Mouse (Mus musculus) brain, adult 2 months (tissue): ENCODE measurements around the gene Hist2h2bb.
"Not testable (repeated sequence)": the region's sequence is repeated elsewhere in the genome, so short reads cannot be mapped to it uniquely, and the experiment has no call there.

ENCODE experiments used
- DNase-seq: peaks from one replicate; pipeline ENCODE4 v3.0.0; 2011; ENCODE audit warnings: low read depth, low spot score

The Hist2h2bb gene

DNA sequence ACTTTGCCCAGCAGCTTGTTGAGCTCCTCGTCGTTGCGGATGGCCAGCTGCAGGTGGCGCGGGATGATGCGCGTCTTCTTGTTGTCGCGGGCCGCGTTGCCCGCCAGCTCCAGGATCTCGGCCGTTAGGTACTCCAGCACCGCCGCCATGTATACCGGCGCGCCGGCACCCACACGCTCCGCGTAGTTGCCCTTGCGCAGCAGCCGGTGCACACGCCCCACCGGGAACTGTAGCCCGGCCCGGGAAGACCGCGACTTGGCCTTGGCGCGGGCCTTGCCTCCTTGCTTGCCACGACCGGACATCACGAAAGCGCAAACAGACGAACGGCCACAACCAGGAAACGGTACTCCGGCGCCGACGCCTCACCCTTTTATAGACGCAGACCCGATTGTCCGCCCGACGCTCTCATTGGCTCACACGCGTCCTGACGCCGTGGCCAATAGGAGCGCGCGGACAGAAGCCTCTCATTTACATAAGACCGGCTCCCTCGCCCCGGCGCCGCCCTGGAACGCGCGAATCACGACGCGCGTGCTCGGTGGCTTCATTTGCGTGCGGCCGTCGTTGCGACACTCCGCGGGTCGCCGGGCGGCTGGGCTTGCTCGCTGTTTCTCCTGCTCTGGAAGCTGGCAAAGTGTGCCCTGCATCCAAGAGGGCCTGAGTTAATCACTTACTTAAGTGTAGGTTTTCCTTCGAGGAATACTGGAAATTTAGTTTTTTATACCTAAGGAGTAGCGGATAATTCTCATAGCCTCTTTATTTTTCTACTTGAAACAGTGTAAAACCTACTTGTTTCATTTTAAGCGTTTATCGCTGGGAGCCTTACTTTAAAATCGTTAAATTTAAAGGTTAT lies 29.4 kb upstream of the Hist2h2bb start, which contains the start of gene Hist2h2aa2:
Gene Hist2h2aa2, minus strand, starts transcription at position 328 of the 850 bp plus-strand sequence.
- DNase-seq, result peak; percentile 90

DNA sequence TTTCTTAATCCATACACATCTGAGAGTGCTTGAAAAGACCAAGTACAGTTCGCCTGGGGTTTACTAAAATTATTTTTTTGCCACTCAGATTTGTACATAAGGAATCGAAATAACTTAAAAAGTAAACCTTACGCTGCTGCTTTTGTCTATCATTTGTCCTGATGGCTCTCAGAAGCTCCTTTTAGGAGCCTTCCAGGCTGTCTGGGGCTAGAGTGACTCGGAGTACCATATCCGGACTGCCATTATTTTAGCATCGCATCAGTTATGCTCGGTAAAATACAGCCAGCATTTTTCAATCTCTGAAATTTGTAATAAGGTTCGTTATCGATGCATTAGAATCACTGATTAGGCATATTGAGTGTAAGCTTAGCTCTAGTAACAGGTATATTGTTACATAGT lies 28.8 kb upstream of the Hist2h2bb start:
- DNase-seq, result no peak

DNA sequence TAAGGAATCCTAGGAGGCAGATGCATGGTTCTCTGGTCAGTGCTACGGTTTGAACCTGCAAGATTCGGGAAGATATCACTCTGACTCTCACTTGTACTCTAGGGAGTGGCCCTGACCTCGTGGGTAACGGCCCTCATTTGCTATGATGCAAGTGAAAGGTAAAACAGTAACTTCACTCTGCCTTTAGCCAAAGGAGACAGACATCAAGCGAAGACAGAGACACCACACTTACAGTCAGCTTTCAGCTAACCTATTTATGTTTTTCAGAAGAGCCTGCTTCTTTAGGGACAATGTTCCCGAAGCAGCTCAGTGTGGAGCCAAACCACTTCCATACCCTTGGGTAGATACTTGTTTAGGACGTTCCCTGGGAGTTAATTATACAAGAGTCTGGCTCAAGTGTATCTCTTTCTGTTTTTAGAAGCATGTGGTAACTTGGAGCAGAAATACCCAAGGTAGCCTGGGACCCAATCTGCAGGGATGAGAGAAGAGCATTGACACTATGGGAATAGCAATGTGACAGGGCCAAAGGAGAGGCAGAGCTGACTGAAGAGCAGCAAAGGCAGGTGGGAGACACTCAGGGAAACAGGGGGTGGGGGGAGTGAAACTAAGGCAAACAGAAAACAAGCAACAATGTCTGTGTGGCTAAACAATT lies 25.5 kb upstream of the Hist2h2bb start:
- DNase-seq, result no peak

DNA sequence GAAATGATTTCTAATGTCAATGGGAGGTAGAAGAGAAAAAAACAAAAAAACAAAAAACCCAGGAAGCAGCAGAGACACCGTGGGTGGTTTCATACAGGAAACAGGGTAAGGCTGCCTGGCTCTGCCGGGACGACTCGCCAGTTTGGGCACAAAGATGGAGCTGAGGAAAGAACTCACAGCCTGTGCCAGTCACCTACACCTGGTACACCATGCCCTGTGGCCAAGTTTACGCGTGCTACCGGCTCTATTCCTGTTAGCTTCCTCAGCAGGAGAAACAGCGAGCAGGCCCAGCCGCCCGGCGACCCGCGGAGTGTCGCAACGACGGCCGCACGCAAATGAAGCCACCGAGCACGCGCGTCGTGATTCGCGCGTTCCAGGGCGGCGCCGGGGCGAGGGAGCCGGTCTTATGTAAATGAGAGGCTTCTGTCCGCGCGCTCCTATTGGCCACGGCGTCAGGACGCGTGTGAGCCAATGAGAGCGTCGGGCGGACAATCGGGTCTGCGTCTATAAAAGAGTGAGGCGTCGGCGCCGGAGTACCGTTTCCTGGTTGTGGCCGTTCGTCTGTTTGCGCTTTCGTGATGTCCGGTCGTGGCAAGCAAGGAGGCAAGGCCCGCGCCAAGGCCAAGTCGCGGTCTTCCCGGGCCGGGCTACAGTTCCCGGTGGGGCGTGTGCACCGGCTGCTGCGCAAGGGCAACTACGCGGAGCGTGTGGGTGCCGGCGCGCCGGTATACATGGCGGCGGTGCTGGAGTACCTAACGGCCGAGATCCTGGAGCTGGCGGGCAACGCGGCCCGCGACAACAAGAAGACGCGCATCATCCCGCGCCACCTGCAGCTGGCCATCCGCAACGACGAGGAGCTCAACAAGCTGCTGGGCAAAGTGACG lies 24.3 kb upstream of the Hist2h2bb start, which contains the start of gene Hist2h2aa1:
Gene Hist2h2aa1, plus strand, starts transcription at position 495 of the 884 bp plus-strand sequence.
- peak; percentile 91 for DNase-seq

DNA sequence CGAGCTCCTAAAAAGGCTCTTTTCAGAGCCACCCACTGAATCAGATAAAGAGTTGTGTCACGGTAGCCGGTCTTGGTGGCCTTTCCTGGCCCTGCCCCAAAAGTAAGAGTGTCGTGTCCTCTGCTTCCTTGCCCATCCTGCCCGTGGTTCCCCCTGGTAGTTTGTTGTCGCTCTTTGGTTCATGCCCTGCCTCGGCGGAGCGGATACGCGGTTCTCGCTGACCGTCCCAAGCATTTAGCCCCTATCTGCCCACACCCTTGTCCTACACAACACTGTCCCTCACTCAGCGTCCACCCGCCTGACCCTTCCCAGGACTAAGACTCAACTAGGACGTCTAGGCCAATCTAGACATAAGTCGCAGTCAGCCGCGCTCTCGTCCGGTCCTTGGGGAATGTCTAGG lies 23.5 kb upstream of the Hist2h2bb start:
- DNase-seq, result not testable (repeated sequence)

DNA sequence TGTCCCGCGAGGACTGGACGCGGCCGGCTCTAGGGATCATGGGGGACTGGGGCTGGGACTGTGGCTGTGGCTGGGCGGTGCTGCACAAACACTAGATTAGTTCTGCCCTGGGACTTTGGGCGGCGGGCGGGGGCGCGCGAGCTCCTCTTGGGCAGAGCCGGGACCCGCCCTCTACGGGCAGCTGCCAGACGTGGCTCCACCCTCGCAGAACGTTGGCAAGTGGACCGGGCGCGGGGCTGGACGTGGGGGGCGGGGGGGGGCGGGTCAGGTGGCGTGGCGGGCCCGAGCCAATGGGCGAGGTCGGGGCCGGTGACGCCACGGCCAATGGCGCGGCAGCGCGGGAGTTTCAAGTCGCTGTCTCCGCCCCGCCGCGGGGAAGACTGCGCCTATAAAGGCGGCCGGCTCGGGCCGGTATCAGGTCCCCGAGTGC lies 23.1 kb upstream of the Hist2h2bb start, which contains the start of gene Hist2h3c1:
Gene Hist2h3c1, plus strand, starts transcription at position 259 of the 430 bp plus-strand sequence.
- not testable (repeated sequence) for DNase-seq

DNA sequence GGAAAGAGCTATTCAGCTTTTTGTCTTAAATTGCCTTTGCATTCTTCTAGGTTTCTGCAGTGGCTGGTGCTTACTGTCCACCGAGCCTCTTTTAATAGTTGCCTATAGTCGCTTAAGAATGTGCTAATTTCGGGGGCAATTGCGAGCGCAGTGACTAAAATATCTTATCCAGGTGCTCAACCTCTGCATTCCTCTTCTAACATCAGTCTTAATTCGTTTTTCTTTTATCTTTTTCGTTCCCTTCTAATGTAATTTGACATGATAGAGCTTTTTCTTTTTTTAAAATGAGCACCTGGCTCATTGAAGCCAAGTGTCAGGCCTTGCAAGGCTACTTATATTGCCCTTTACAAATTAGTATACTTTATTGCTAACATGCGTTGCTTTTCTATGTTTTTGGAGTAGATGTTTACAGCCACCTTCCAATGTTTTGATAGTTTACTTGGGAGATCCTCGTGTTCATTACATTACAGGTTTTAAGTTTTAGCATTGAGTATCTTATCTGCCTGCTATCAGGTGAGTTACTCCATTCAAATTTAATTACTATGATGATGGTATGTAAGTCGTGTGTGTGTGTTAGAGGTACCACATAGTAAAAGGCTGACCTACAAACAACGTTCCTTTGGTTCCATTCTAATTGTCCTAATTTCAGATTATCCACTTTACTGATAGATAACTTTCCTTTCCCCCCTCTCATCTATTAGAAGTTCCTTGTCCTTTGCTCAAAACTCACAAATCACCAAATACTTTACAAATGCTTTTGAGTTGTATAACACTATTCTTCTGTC lies 22.0 kb upstream of the Hist2h2bb start:
- DNase-seq, result no peak

DNA sequence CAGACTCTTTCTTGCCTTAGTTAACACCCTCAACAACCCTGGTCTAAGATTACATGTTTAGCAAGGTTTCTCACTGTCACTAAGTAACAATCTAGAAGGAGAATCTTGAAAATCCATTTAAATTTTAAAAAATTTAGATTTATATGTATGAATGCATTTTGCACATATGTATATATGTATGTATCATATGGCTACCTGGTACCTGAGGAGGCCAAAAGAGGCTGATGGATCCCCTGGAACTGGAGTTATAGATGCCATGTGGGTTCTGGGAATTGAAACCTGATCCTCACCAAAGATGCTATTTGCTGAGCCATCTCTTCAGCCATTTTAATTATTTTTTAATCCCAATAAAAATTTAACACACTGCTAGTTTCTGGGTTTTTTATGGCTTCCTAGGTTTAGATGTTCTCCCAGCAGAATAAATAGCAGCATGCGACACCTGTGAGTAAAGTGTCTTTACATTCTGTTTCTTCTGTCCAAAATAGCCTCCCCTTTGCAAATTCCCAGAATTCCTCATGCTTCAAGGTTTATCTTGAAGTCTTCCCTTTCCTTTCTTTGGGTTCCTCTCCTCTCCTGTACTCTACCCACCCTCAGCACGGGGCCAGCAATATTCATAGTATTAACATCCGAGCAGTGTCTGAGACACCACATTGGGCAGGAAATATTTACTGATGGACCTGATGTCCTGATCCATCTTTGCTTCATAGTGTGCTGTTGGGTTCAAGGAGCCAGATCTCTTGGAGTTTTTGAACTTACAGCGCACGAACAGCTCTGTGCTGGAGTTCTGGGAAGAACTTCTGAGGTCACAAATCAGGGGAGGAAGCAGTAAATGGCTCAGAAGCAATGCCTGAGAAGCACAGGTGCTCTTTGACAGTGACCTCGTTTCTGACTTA lies 21.2 kb upstream of the Hist2h2bb start:
- DNase-seq, result no peak

DNA sequence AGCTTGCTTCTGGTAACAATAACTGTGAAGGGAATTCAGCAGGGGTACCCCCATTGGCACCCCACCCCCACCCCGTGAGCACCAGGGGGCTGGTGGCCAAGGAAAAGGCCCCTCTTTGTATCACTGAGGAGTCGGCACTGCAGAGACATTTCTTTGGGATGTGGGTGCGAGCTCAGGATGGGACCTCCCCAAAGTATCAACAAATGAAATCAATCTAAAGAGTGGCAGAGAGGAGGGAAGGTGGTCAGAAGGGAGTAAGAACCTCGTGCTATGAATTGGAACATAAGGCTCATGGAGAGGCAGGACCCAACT lies 20.6 kb upstream of the Hist2h2bb start:
- DNase-seq, result no peak

DNA sequence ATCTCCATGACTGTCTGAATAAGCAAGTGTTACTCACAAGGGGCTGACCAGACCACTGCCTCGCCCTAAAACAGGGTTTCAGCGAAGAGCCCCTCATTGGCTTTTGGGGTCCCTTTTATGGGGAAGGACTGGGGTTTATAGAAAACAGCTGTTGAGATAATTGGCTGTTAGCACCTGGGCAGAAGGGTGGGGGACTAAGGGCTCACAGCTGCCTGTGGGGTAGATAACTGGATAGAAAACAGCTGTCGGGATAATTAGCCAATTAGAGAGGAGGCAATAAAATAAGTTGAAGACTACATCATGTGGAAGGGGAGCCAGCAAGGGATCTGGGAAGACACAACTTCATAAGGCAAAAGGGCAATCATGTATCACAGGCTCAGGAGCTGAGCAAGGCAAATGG lies 18.7 kb upstream of the Hist2h2bb start:
- DNase-seq, result no peak

DNA sequence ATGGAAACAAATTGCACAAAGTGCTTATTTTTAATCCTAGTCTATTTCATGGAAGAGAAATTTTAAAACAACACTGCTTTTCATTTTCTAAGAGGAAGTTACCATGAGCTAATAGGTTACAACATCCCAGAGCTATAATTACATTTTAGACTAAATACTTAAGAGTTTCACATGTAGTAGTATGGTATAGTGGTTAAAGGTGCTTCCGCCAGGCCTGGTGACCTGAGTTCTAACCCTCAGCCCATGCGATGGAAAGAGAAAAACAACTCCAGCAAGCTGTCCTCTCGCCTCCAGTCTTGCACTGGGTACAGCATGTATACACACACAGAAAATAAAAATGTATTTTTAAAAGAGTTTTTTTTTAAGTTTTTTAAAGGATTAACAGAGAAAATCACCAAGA lies 17.8 kb upstream of the Hist2h2bb start:
- no peak for DNase-seq

DNA sequence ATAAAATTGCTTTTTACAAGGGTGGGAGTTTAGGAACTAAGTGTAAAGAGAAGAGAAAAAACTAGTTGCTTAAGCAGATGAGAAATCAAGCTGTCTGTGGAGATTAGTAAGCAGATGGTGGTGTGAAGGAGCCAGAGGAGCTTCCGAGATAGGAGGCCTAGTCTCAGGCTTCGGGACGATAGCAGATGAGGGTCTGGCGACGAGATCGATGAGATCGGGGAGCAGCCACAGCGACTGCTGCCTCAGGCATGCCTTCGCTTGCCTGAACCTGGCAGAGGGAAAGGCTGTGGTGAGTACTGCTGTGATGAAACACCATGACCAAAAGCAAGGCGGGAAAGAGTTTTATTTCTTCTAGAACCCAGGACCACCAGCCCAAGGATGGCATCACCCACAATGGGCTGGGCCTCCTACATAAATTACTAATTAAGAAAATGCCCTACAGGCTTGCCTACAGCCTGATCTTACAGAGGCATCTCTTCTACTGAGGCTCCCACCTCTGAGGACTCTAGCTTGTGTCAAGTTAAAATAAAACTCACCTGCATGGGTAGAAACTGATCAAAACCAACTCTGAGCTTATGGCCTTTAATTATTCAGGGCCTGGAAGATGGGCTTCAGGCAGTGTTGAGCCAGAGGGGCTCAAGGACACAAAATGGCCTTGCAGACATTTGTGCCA lies 14.7 kb upstream of the Hist2h2bb start:
- DNase-seq, result peak; percentile 58

DNA sequence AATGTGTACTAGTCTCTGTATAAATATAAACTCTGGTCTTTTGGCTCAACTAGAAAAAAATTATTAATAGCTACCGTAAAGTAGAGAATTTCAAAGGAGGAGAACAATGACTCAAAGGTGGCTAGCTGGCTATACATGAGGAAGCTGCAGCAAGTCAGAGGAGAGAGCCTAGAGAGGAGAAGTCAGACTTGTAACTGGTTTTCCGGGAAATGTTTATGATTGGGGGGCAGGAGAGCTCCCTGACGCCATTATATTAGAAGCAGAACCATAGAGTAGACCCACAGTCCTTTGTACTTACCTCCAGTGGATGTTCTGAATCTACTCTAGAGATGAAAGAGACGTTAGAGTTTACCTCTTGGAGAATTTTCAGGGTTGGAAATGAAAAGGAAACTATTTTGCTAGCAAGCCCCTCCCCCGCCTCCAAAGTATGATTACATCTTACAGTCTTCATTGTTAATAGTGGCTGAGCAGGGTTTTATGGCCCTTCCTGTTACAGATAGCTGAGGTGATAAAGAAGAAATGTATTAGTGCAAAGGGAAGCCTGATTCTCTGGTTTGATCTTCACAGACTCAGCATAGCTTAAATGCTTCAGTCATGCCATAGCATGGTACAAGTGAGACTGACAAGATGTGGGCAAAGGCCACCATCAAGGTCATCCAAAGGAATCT lies 13.5 kb upstream of the Hist2h2bb start:
- DNase-seq, result no peak

DNA sequence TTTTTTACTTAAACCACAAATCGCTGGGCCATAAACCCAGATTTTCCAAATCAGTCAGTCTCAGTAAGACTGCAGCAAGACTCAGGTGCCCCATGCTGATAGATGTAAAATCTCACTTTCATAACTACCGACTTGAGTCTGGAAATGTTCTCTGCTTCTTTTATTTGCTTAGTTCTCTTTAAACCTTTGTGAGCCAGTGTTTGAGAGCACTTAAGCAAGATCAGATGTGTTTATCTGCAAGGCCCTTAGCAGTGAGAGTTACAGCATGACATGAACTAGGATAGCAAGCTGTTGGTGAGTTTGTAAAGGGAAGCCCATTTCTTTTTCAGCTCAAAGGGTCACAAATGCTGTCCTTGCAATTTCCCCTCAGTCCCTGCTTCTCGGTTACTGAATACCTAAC lies 12.4 kb upstream of the Hist2h2bb start:
- DNase-seq, result no peak

DNA sequence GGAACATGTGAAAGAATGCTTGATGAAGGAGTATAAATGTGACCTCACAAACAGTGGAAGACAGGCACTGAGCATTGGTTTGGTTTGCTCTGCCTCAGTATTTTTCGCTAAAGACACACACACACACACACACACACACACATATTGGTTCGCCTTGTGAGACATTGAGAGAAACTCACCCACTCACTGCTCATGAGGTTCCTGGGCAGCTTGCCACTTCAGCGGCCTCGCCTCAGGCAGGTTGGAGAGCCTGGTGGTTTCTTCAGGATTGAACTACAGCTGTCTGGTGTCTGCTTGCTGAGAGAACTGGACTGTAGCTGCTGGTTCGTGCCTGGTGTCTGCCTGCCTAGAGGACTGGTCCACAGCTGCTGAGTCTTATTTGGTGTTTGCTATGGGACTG lies 9.3 kb upstream of the Hist2h2bb start:
- DNase-seq, result peak; percentile 43

DNA sequence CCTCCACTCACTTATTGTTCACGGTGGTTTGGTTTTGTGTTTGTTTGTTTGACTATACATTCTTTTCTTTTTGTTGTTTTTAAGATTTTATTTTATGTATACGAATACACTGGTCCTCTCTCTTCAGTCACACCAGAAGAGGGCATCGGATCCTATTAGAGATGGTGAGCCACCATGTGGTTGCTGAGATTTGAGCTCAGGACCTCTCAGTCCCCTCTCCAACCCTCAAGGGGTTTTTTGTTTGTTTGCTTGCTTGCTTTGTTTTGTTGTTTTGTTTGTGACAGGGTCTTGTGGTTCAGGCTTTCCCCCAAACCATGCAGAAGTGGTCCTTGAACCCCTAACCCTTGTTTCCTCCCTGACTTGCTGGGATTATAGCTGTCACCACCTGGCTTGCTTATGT lies 7.9 kb upstream of the Hist2h2bb start:
- DNase-seq, result peak; percentile 40

DNA sequence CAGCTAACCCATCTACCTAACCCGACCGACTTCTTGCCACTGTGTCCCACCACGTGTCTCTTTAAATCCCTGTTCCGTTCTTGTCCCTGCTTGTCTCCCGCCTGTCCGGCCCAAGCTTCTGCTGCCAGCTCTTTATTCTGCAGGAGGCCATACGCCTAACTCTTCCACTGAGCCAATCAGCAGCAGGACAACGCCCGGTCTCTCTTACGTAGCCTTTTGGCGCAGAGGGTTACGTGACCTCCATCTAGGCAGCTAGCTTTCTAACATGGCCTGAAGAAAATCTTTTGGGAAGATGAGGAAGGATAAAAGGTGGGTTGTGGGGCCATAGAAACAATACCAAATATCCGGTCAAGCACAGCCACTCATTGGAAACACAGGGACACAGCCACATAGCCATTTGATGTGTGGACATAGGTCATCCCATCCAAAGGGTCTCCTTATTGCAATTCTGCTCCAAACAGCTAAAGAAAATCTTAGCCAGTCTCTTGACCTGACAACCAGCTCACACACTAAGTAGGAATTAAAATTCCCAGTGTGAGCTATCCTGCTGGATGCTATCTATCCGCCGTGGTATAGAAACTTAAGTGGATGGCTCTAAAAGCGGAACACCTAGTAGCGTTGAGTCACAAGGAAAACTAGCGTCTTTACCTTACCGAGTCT lies 7.2 kb upstream of the Hist2h2bb start:
- peak; percentile 99 for DNase-seq

DNA sequence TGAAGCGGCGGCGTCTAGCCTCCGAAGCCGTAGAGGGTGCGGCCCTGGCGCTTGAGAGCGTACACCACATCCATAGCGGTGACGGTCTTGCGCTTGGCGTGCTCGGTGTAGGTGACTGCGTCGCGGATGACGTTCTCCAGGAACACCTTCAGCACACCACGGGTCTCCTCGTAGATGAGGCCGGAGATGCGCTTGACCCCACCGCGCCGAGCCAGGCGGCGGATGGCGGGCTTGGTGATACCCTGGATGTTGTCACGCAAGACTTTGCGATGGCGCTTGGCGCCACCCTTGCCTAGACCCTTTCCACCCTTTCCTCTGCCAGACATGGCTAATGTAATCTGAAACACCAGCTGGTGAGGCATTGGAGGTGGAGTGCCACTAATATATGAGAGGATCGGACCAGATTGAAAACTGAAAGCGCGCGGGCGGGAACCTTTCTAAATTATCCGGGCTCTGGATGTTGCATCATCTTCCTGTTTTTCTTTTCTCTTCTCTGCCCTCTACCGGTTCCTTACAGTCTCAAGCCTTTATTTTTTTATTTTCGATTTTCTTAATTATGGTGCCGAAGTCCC lies 6.5 kb upstream of the Hist2h2bb start, which contains the start of gene Hist2h4:
Gene Hist2h4, minus strand, starts transcription at position 333 of the 572 bp plus-strand sequence.
- DNase-seq, result peak; percentile 98
